Mouse (Mus musculus) MEL (cell line): Measurements from ENCODE around the gene Ttc25.

ENCODE experiments used
- JUND ChIP-seq: IDR thresholded peaks from 2 replicates; pipeline ENCODE4 v1.6.1; 2011; ENCODE audit warnings: low read depth, mild to moderate bottlenecking, improper control_type of control experiment, low read length
- MAX ChIP-seq: IDR thresholded peaks from 2 replicates; pipeline ENCODE4 v1.6.1; 2011; ENCODE audit warnings: low read length, improper control_type of control experiment
- POLR2A ChIP-seq, 2 experiments: IDR thresholded peaks; 2 replicates each; pipeline ENCODE4 v1.6.1; 2011 to 2012; ENCODE audit warnings: low read length in 2 of 2, mild to moderate bottlenecking in 2 of 2, control low read depth in 1 of 2, improper control_type of control experiment in 1 of 2, low read depth in 1 of 2, moderate library complexity in 1 of 2; ENCODE audit not compliant: control insufficient read depth in 1 of 2, insufficient read depth in 1 of 2, poor library complexity in 1 of 2
- POLR2AphosphoS5 ChIP-seq: IDR thresholded peaks from 2 replicates; pipeline ENCODE4 v1.6.1; 2012; ENCODE audit warnings: low read depth, borderline replicate concordance, mild to moderate bottlenecking, inconsistent platforms, low read length, moderate library complexity, mixed read lengths
- ZNF384 ChIP-seq: IDR thresholded peaks from 2 replicates; pipeline ENCODE4 v1.6.1; 2012; ENCODE audit warnings: low read depth, mild to moderate bottlenecking, inconsistent platforms, low read length, improper control_type of control experiment

DNA sequence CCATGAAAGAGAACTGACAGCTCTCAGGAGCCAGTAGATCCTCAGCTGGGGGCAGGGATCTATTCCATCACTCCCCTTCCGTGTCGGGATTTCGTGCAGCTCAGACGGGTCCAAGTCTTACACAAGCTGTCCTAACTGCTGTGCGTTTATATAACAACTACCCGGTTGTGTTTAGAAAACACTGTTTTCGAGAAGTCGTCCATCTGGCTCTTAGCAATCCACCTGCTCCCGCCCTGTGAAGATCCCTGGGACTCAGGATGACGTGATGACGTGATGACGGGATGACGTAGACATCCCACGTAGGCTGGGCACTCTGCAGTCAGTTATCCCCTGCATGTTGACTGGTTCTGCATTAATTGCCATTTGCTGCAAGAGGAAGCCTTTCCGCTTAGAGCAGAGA, 18.9 kb downstream of the Ttc25 start:
- TF ChIP-seq MAX (no peak), JUND (no peak), POLR2A (IDR thresholded peaks at IDR 0.05; ENCODE audit: control insufficient read depth in 1 of 2, insufficient read depth in 1 of 2, low read depth in 1 of 2, low read length in 2 of 2, poor library complexity in 1 of 2) (no peak), POLR2AphosphoS5 (no peak), ZNF384 (no peak)
